Mouse (Mus musculus) lung, postnatal 4 days (tissue): ENCODE measurements around the gene Clec4b1.
"Not testable (repeated sequence)": the region's sequence is repeated elsewhere in the genome, so short reads cannot be mapped to it uniquely, and the experiment has no call there.

Experiments used
- DNase-seq, 2 experiments: peaks; one replicate each; pipeline ENCODE4 v3.0.0; 2021

Gene Clec4b1

DNA sequence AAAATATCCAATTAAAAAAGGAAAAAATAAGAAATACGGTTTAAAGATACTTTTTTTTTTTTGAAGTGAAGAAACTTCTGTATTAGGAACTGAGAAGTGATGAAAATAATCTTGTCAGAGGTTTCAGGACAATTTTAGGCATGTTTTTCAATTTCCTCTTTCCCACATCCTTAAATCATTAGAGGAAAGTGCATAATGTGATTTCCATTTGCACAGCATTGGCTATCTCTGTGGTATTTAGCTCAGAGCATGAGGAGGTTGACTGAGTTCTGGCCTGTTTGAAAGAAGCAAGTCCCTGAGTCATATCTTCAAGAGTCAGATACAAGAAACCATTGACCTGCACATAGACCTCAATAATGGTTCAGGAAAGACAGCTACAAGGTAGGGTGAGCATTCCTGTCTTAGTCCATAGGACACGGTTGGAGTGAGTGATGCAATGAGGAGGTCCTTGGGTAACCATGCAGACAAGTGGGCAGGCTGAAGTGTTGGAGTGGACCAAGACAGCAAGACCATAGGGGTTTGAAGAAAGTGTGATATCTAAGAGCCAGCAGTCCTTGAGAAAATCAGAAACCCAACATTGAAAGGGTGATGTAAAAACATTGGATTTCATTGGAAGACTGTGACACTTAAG, at the start of gene Clec4b1:
Gene Clec4b1, plus strand, starts transcription at position 221 of the 631 bp plus-strand sequence.
- peak in 1 of 2 experiments; percentile 24 for DNase-seq

DNA sequence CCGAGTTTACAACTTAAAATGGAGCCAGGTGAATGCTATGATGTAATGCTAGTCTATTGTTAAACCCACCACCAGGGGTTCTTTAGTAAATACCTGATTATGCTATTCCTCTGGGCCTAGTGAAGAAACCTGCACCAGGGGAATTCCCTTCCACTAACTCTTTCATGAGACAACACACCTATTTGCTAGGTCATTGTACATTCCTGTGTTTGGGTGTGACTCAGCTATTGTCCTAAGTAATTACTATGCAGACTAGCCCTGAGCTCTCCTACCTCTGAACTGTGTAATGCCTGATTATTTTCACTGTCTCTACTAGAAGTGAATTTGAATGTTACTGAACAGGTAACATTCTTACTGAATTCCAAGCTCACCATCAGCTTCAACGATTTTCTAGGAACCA, 45.1 kb upstream of the Clec4b1 start:
- DNase-seq: not testable (repeated sequence)

DNA sequence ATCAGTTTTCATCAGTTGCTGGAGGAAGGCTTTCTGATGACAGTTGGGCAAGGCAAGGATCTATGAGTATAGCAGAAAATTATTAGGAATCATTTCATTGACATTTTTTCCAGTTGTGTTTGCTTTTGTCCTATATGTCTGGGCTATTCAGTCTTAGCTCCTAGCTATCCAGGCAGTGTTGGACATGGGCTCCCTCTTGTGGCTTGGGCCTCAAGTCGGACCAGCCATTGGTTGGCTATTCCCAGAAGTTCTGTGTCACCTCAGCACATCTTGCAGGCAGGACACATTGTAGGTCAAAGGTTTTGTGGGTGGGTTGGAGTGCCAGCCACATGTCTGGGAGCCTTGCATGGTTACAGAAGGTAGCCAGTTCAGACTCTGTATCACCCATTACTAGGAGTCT, 44.2 kb upstream of the Clec4b1 start:
- DNase-seq: peak in 1 of 2 experiments; percentile 14

GRCm38 (mm10) chr6:123095125-123095843, 45.5 kb downstream of the Clec4b1 start:
- no peak for DNase-seq

DNA sequence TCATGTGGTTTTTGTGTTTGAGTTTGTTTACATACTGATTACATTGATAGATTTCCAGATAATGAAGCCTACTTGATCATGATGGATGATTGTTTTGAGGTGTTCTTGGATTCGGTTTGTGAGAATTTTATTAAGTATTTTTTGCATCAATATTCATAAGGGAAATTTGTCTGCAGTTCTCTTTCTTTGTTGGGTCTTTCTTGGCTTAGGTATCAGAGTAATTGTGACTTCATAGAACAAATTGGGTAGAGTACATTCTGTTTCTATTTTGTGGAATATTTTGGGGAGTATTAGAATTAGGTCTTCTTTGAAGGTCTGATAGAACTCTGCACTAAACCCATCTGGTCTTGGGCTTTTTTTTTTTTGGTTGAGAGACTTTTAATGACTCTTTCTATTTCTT, 56.4 kb downstream of the Clec4b1 start, which contains the start of gene Clec4a2:
Gene Clec4a2, plus strand, starts transcription at position 301 of the 400 bp plus-strand sequence.
- DNase-seq: not testable (repeated sequence)
